Mouse (Mus musculus): ENCODE measurements around the gene Itm2b. TPM values are rescaled to one million over a fixed set of nuclear protein-coding genes. Genes with fewer than 3 reads are reported as not detected.

Gene Itm2b
- total and polyA plus RNA-seq, 3 experiments = 190 to 305 (median 254) TPM

- TF ChIP-seq KAT2A (IDR thresholded peaks at IDR 0.05; ENCODE audit: insufficient replicate concordance, low read length) = no peak
- no peak for TF ChIP-seq TCF12 (IDR thresholded peaks at IDR 0.05; ENCODE audit: low read depth, low read length)
- no peak for TF ChIP-seq ZNF384 (IDR thresholded peaks at IDR 0.05; ENCODE audit: low read depth, low read length)
- no peak for TF ChIP-seq MAX (IDR thresholded peaks at IDR 0.05; ENCODE audit: low read length)
- no peak for TF ChIP-seq CTCF (conservative IDR thresholded peaks at IDR 0.05 in 1 of 2, IDR thresholded peaks at IDR 0.05 in 1 of 2; ENCODE audit: low read depth in 2 of 2, low read length in 2 of 2)
- no peak for TF ChIP-seq ETS1 (conservative IDR thresholded peaks at IDR 0.05; ENCODE audit: low read depth, low read length)
- TF ChIP-seq RCOR1 (conservative IDR thresholded peaks at IDR 0.05; ENCODE audit: low read depth, low read length) = no peak
- TF ChIP-seq POLR2A (IDR thresholded peaks at IDR 0.05; ENCODE audit: low read depth, low read length) = no peak
- TF ChIP-seq HCFC1 (IDR thresholded peaks at IDR 0.05; ENCODE audit: low read depth, low read length) = no peak
- TF ChIP-seq E2F4 (IDR thresholded peaks at IDR 0.05; ENCODE audit: insufficient replicate concordance, low read depth, low read length) = no peak
- TF ChIP-seq PAX5 (IDR thresholded peaks at IDR 0.05; ENCODE audit: low read length) = no peak
- dilution Hi-C loops (cut with MboI; ENCODE audit: extremely low pct_ligation_motif_present, extremely low pct_unique_long_range_greater_than_20kb, low sequenced_read_pairs) = no loop called here
- no peak overlapping the region for H3K4me3 ChIP-seq (replicated peaks in 1 of 3; ENCODE audit: low read depth in 2 of 3, low read length in 2 of 3, poor library complexity in 1 of 3)
- no peak overlapping the region for H3K4me2 ChIP-seq (ENCODE audit: insufficient read depth, low read depth, poor library complexity, severe bottlenecking)
- H3K4me1 ChIP-seq (ENCODE audit: control insufficient read depth in 1 of 2, insufficient read depth in 2 of 2) = peaks cover 2 to 33% of the 10 kb centered on the region in 2 experiments; a peak in 3 of 4 replicates
- no peak overlapping the region for H3K9ac ChIP-seq (ENCODE audit: insufficient read depth, low read depth)
- no peak overlapping the region for H3K27ac ChIP-seq (ENCODE audit: insufficient read depth, low read depth)
- DNase-seq (ENCODE audit: extremely low read depth) = no peak
- no peaks in the 10 kb centered on the region for H3K9me3 ChIP-seq (replicated peaks; ENCODE audit: low read length)
- in situ Hi-C loops (cut with MboI; ENCODE audit: low pct_ligation_motif_present, low pct_unique_long_range_greater_than_20kb, low sequenced_read_pairs) = no loop called here
- peaks cover 54 to 91% of the 10 kb centered on the region in 2 experiments for H3K36me3 ChIP-seq (replicated peaks in 1 of 2; ENCODE audit: control insufficient read depth in 1 of 2, insufficient read depth in 1 of 2, low read length in 1 of 2)
- peaks cover 10% of the 10 kb centered on the region for H3K79me2 ChIP-seq (replicated peaks; ENCODE audit: control insufficient read depth, extremely low read depth, insufficient read depth, poor library complexity, severe bottlenecking)
- H3K27me3 ChIP-seq (replicated peaks) = no peaks in the 10 kb centered on the region
Measured at GRCm38 (mm10) chr14:73373606-73374005, 11.5 kb downstream of the Itm2b start.

DNA sequence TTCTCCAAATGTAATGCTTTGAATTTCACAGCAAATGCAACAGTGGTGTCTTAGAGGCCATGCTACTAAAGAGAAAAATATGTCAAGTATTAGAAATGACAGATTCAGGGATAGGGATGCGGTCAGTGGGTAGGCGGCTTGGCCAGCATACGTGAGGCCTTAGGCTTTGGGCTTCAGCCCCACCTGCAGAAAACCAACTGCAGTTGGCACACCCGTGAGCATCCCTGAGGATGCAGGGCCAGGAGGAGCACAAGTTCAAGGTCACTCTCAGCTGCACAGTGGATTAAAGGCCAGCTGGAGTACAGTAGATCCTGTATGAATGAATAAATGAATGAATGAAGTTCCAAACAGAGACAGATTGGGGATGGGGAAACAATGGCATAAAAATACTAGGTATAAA, 12.1 kb downstream of the Itm2b start:
- in situ Hi-C loops (cut with MboI; ENCODE audit: low pct_ligation_motif_present, low pct_unique_long_range_greater_than_20kb, low sequenced_read_pairs) (no loop called here), dilution Hi-C loops (cut with MboI; ENCODE audit: extremely low pct_ligation_motif_present, extremely low pct_unique_long_range_greater_than_20kb, low sequenced_read_pairs) (no loop called here)
- Histone ChIP-seq H3K4me1 (ENCODE audit: control insufficient read depth in 1 of 2, insufficient read depth in 2 of 2) (peaks cover 2 to 27% of the 10 kb centered on the region in 2 experiments; a peak in 3 of 4 replicates), H3K9me3 (replicated peaks; ENCODE audit: low read length) (no peaks in the 10 kb centered on the region), H3K36me3 (replicated peaks in 1 of 2; ENCODE audit: control insufficient read depth in 1 of 2, insufficient read depth in 1 of 2, low read length in 1 of 2) (peaks cover 53 to 91% of the 10 kb centered on the region in 2 experiments), H3K27ac (ENCODE audit: insufficient read depth, low read depth) (no peak overlapping the region), H3K4me2 (ENCODE audit: insufficient read depth, low read depth, poor library complexity, severe bottlenecking) (no peak overlapping the region), H3K4me3 (replicated peaks in 1 of 3; ENCODE audit: low read depth in 2 of 3, low read length in 2 of 3, poor library complexity in 1 of 3) (no peak overlapping the region), H3K79me2 (replicated peaks; ENCODE audit: control insufficient read depth, extremely low read depth, insufficient read depth, poor library complexity, severe bottlenecking) (peaks cover 8% of the 10 kb centered on the region), H3K27me3 (replicated peaks) (no peaks in the 10 kb centered on the region), H3K9ac (ENCODE audit: insufficient read depth, low read depth) (no peak overlapping the region)
- no peak for DNase-seq (ENCODE audit: extremely low read depth)
- no peak for TF ChIP-seq MAFK (IDR thresholded peaks at IDR 0.05; ENCODE audit: insufficient replicate concordance, low read length)
- no peak for TF ChIP-seq MXI1 (IDR thresholded peaks at IDR 0.05; ENCODE audit: low read depth, low read length)
- TF ChIP-seq RCOR1 (conservative IDR thresholded peaks at IDR 0.05; ENCODE audit: low read depth, low read length) = no peak
- TF ChIP-seq TCF12 (IDR thresholded peaks at IDR 0.05; ENCODE audit: low read depth, low read length) = no peak
- TF ChIP-seq ETS1 (conservative IDR thresholded peaks at IDR 0.05; ENCODE audit: low read depth, low read length) = no peak
- no peak for TF ChIP-seq USF1 (IDR thresholded peaks at IDR 0.05; ENCODE audit: low read depth, low read length)
- TF ChIP-seq CTCF (conservative IDR thresholded peaks at IDR 0.05 in 1 of 2, IDR thresholded peaks at IDR 0.05 in 1 of 2; ENCODE audit: low read depth in 2 of 2, low read length in 2 of 2) = no peak
- no peak for TF ChIP-seq SMC3 (IDR thresholded peaks at IDR 0.05; ENCODE audit: low read depth, low read length)

All from CH12.LX (cell line).